Mouse (Mus musculus) kidney, adult 11 months (tissue): ENCODE data around the gene Plxna2.

ENCODE experiments used
- DNase-seq: peaks from one replicate; pipeline ENCODE4 v3.0.0; 2022

Gene Plxna2

GRCm38 (mm10) chr1:194836671-194837070, 218.7 kb downstream of the Plxna2 start:
- DNase-seq, result no peak

- DNase-seq, result no peak
These were observed 221.4 kb downstream of the Plxna2 start for GRCm38 (mm10) chr1:194839230-194839910.

GRCm38 (mm10) chr1:194843020-194843419, 225.0 kb downstream of the Plxna2 start:
- no peak for DNase-seq

GRCm38 (mm10) chr1:194847014-194847413, 229.0 kb downstream of the Plxna2 start:
- DNase-seq, result no peak

GRCm38 (mm10) chr1:194851242-194852064, 233.4 kb downstream of the Plxna2 start:
- no peak for DNase-seq

GRCm38 (mm10) chr1:194852065-194852358, 234.0 kb downstream of the Plxna2 start:
- no peak for DNase-seq
